Mouse (Mus musculus) intestine, postnatal 0 days (tissue): Measurements from ENCODE around the gene Ccdc85b. TPM values are rescaled to one million over a fixed set of nuclear protein-coding genes. Genes with fewer than 3 reads are reported as not detected.
A peak's percentile ranks its signal among the peaks of the same experiment; 100 is the strongest.
"Not testable (repeated sequence)": the region's sequence is repeated elsewhere in the genome, so short reads cannot be mapped to it uniquely, and the experiment has no call there.

Source experiments
- ATAC-seq: fragments of 200-750 bp; cut with Nextera tagmentation; 2 replicates; pipeline ENCODE4 v1.8.0; 2017; ENCODE audit warnings: mild to moderate bottlenecking, moderate TSS enrichment, moderate library complexity
- H3K27ac ChIP-seq: fragments of 300-500 bp; sonication (generic); 2 replicates; pipeline ENCODE4 v1.5.1; 2014; ENCODE audit warnings: mild to moderate bottlenecking, low read depth, low read length, moderate library complexity
- H3K27me3 ChIP-seq: fragments of 300-500 bp; sonication (generic); replicated peaks from 2 replicates; pipeline ENCODE4 v1.6.1; 2014; ENCODE audit warnings: low read length, mixed read lengths; ENCODE audit not compliant: control insufficient read depth, insufficient read depth
- H3K36me3 ChIP-seq: fragments of 300-500 bp; sonication (generic); 2 replicates; pipeline ENCODE4 v1.6.1; 2014; ENCODE audit warnings: mild to moderate bottlenecking, moderate library complexity; ENCODE audit not compliant: control insufficient read depth, insufficient read depth
- H3K4me1 ChIP-seq: fragments of 300-500 bp; sonication (generic); replicated peaks from 2 replicates; pipeline ENCODE4 v1.6.1; 2014; ENCODE audit warnings: antibody characterized with exemption, low read length, mixed read lengths; ENCODE audit not compliant: control insufficient read depth, insufficient read depth
- H3K4me2 ChIP-seq: fragments of 300-500 bp; sonication (generic); replicated peaks from 2 replicates; pipeline ENCODE4 v1.6.1; 2014; ENCODE audit warnings: low read depth, mild to moderate bottlenecking, moderate library complexity
- H3K4me3 ChIP-seq: fragments of 300-500 bp; sonication (generic); 2 replicates; pipeline ENCODE4 v1.5.1; 2014; ENCODE audit warnings: low read depth, low read length
- H3K9ac ChIP-seq: fragments of 300-500 bp; sonication (generic); 2 replicates; pipeline ENCODE4 v1.6.1; 2014; ENCODE audit warnings: mild to moderate bottlenecking, low read depth, low read length
- H3K9me3 ChIP-seq: fragments of 300-500 bp; sonication (generic); 2 replicates; pipeline ENCODE4 v1.6.1; 2016; ENCODE audit warnings: mixed run types; ENCODE audit not compliant: control insufficient read depth
- CTCF ChIP-seq: sonication (generic); IDR thresholded peaks from 2 replicates; pipeline ENCODE4 v1.5.1; 2016; ENCODE audit warnings: low read depth, mild to moderate bottlenecking, control low read depth, antibody characterized with exemption, moderate library complexity
- WGBS: fragments of 180-500 bp; shearing (Covaris S2); extraction: QIAGEN DNeasy Blood & Tissue Kit; methylation state at CpG from one replicate; pipeline ENCODE4 v1.1.7; 2014; 5-methylcytosine and 5-hydroxymethylcytosine counted together
- polyA plus RNA-seq: library from polyadenylated mRNA; unstranded; fragments of >200 nt; fragmentation: Nextera tagmentation; extraction: Ambion mirVana; gene quantifications from 2 replicates; pipeline ENCODE4 v1.2.1, GENCODE M21; 2015

Ccdc85b gene
- polyA plus RNA-seq, 1 experiment from 2014 or later = 7.3 TPM

GRCm38 (mm10) chr19:5493301-5493721, 35.6 kb upstream of the Ccdc85b start:
- peaks cover 54% of the 10 kb centered on the region for H3K36me3 ChIP-seq
- not testable (repeated sequence) for H3K9ac ChIP-seq, H3K27me3 ChIP-seq, H3K4me3 ChIP-seq, H3K4me2 ChIP-seq, H3K9me3 ChIP-seq, ATAC-seq, H3K4me1 ChIP-seq
- peak; percentile 53 for TF ChIP-seq CTCF
- peak overlapping the region; percentile 57 for H3K27ac ChIP-seq
- WGBS = 49% methylated on average over 9 of the region's 9 CpGs

DNA sequence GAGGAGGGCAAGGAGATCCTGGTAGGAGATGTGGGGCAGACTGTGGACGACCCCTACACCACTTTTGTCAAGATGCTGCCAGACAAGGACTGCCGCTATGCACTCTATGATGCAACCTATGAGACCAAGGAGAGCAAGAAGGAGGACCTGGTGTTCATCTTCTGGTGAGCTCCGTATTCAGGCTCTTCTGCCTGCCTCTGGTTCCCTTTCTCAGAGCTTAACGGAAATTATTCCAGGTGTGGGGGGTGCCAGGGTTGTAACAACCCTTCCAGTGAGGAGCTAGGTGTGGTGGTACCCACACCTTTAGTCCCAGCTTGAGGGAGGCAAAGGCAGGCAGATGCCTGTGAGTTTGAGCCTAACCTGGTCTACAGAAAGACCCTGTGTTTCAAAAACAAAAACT, 34.9 kb upstream of the Ccdc85b start:
- Histone ChIP-seq H3K27me3 (no peaks in the 10 kb centered on the region), H3K27ac (0 out of 2 replicates have a peak overlapping the region, but pooled peaks have one; percentile 57), H3K4me3 (no peak overlapping the region), H3K9ac (no peak overlapping the region), H3K36me3 (peaks cover 47% of the 10 kb centered on the region), H3K9me3 (no peaks in the 10 kb centered on the region), H3K4me1 (0 out of 2 replicates have a peak, but pooled peaks cover 2% of the 10 kb centered on the region), H3K4me2 (no peak overlapping the region; the same call in 1 of the 2 replicates)
- no peak for TF ChIP-seq CTCF
- ATAC-seq = no peak
- WGBS = 82% methylated on average over 4 of the region's 4 CpGs

- peak; percentile 28 for ATAC-seq
Observed at GRCm38 (mm10) chr19:5490898-5491708, 33.4 kb upstream of the Ccdc85b start.

DNA sequence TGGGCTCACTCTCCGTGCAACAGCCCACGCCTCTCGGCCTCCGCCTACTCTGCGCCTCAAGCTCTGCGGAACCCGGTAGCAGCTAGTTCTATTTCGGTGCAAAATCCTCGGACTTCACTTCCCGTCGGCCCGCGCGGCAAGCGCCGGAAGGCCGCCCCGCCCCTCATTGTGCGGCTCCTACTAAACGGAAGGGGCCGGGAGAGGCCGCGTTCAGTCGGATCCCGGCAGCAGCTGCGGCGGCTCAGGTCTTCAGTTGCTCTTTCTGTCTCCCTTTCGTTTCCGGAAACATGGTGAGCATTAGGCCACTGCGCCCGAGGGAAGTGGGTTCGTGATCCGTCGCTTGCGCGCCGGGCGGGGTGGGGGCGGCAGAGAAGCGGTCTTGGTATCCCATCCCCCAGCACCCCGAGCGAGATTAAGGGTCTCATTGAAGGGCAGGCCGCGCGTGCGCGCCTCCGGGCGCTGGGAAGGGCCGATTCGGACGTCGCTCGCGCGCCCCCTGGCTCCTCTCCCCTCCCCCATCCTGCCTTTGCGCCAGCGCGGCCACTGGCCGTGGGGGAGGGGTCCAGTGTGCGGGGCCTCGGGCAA, 32.7 kb upstream of the Ccdc85b start, which contains the start of gene Cfl1:
Cfl1 (plus strand) TSS at position 143 of the 585 bp plus-strand sequence.
- ATAC-seq = peak; percentile 51
- Histone ChIP-seq H3K4me1 (0 out of 2 replicates have a peak, but pooled peaks cover 2% of the 10 kb centered on the region), H3K27me3 (no peaks in the 10 kb centered on the region), H3K36me3 (peaks cover 36% of the 10 kb centered on the region), H3K4me2 (peak within 1 kb of the TSS; percentile 80), H3K4me3 (peak within 1 kb of the TSS; percentile 93), H3K9ac (peak within 1 kb of the TSS; percentile 87), H3K9me3 (no peaks in the 10 kb centered on the region), H3K27ac (peak within 1 kb of the TSS; percentile 97)
- peak; percentile 43 for TF ChIP-seq CTCF
- WGBS = under 1% methylated on average over 62 of the region's 62 CpGs

More at GRCm38 (mm10) chr19:5490898-5491708, 33.4 kb upstream of the Ccdc85b start:
- 0 out of 2 replicates have a peak, but pooled peaks cover 2% of the 10 kb centered on the region for H3K4me1 ChIP-seq
- peak overlapping the region; percentile 87 for H3K9ac ChIP-seq
- peak overlapping the region; percentile 93 for H3K4me3 ChIP-seq
- WGBS = under 1% methylated on average over 56 of the region's 59 CpGs
- H3K9me3 ChIP-seq = no peaks in the 10 kb centered on the region
- peak overlapping the region; percentile 97 for H3K27ac ChIP-seq
- peaks cover 37% of the 10 kb centered on the region for H3K36me3 ChIP-seq
- TF ChIP-seq CTCF = no peak
- H3K27me3 ChIP-seq = no peaks in the 10 kb centered on the region
- peak overlapping the region; percentile 80 for H3K4me2 ChIP-seq

- not testable (repeated sequence) for H3K27me3 ChIP-seq, H3K4me1 ChIP-seq, ATAC-seq, H3K9ac ChIP-seq, H3K9me3 ChIP-seq
- peaks cover 39% of the 10 kb centered on the region for H3K36me3 ChIP-seq
- peak overlapping the region; percentile 89; the same call in 1 of the 2 replicates for H3K27ac ChIP-seq
- WGBS = 39% methylated on average over 10 of the region's 10 CpGs
- H3K4me2 ChIP-seq = peak overlapping the region; percentile 80
- H3K4me3 ChIP-seq = peak overlapping the region; percentile 93
Observed at GRCm38 (mm10) chr19:5489721-5490120, 32.0 kb upstream of the Ccdc85b start.

DNA sequence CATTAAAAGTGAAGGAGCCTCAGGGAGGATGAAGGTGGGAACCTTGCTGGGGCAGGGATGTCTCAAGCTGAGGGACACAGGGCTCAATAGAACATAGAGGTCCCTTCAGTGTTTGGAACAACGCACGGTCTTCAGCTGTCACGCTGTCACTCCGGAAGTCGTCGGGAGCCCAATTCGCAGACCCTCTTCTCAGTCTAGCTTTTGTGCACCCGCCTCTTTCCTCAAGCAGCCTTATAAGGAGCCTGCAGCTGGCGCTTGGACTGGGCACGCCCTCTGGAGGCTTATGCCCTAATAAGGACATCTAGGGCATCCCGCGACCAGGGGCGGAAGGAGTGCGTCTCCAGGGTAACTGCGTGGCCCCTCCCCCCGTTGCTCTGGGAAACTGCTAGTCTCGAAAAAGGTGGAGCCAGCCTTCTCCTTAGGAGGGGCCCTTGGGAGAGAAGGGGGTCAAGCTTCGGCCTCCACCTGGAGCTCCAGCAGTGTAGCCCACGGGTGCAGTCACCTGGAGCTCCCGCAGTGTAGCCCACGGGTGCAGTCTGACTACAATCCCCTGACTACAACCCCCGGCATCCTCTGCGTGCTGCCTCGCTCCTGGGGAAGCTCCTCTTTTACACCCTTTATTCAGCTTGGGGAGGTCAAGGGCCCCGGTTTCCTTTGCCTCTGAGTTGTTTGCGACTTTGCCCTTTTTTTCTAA, 31.3 kb upstream of the Ccdc85b start:
- peak; percentile 69 for ATAC-seq
- WGBS = under 1% methylated on average over 26 of the region's 26 CpGs
- Histone ChIP-seq H3K36me3 (peaks cover 39% of the 10 kb centered on the region), H3K4me3 (peak overlapping the region; percentile 44), H3K27ac (peak overlapping the region; percentile 89), H3K4me2 (peak overlapping the region; percentile 80), H3K4me1 (0 out of 2 replicates have a peak, but pooled peaks cover 2% of the 10 kb centered on the region), H3K27me3 (no peaks in the 10 kb centered on the region), H3K9me3 (no peaks in the 10 kb centered on the region), H3K9ac (no peak overlapping the region)
- TF ChIP-seq CTCF = peak; percentile 43
